Mouse (Mus musculus) liver, postnatal 0 days (tissue): Measurements from ENCODE around the gene Trit1.

Source experiments
- CTCF ChIP-seq: sonication (generic); IDR thresholded peaks from 2 replicates; pipeline ENCODE4 v1.5.1; 2016; ENCODE audit warnings: antibody characterized with exemption, low read depth
- EP300 ChIP-seq: IDR thresholded peaks from 2 replicates; pipeline ENCODE4 v1.6.1; 2016; ENCODE audit warnings: antibody characterized with exemption, low read depth, mild to moderate bottlenecking

DNA sequence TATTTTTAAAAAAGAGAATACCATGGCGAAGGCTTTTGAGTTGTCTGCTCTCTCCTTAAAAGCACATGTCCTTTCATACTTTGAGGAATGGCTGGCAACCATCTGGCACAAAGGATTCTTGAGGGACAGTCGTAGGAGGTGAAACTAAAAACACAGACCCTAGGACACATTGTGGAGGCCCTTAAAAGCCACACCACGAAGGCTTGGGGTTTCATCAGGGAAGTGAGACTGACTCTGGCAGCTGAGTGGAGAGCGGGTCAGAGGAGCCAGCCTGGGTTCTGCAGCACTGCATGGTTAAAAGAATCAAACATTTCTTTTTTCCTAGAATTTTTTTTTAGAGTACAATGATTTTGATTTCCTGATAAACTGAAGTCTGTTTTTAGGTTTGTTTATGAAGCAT is 10.2 kb downstream of the Trit1 start:
- no peak for TF ChIP-seq CTCF
- no peak for TF ChIP-seq EP300
